Mouse (Mus musculus) C2C12 (cell line): ENCODE results near the gene Tmigd1.

Experiments
- CEBPB ChIP-seq: IDR thresholded peaks from one replicate; pipeline ENCODE4 v1.6.1; 2011; ENCODE audit warnings: low read depth, mild to moderate bottlenecking, control low read depth, moderate library complexity
- CTCF ChIP-seq: IDR thresholded peaks from one replicate; pipeline ENCODE4 v1.5.1; 2011; ENCODE audit not compliant: control insufficient read depth, insufficient read depth, insufficient read length
- FOSL1 ChIP-seq: IDR thresholded peaks from one replicate; pipeline ENCODE4 v1.8.0; 2011; ENCODE audit warnings: mild to moderate bottlenecking, low read length; ENCODE audit not compliant: poor library complexity, insufficient read depth, severe bottlenecking
- MAX ChIP-seq: IDR thresholded peaks from one replicate; pipeline ENCODE4 v1.6.1; 2011; ENCODE audit warnings: mild to moderate bottlenecking, control low read depth
- MYOD1 ChIP-seq: IDR thresholded peaks from one replicate; pipeline ENCODE4 v1.6.1; 2011; ENCODE audit warnings: low read depth; ENCODE audit not compliant: control insufficient read depth, insufficient read length
- MYOG ChIP-seq: IDR thresholded peaks from one replicate; pipeline ENCODE4 v1.6.1; 2011; ENCODE audit not compliant: control insufficient read depth, insufficient read length; ENCODE audit errors: extremely low read depth
- USF1 ChIP-seq: IDR thresholded peaks from one replicate; pipeline ENCODE4 v1.6.1; 2011; ENCODE audit warnings: low read depth, mild to moderate bottlenecking, control low read depth, moderate library complexity

DNA sequence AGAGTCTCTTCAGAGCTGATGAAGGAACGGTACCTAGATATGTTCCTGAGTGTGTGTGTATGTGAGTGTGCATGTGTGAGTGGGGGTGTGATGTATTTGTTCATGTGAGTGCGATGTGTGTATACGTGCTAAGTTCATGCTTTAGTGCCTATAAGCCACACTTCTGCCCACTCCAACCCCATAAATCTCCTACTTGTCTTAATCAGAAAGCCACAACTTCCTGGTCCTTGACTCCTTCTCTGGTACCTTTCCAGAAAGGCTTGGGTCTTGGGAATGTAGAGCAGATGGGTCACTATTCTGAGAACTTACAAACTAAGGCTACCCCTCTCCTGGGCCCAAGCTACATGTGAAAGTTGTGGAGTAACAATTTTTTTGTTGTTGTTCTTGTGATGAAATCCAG, 3.2 kb upstream of the Tmigd1 start:
- TF ChIP-seq CTCF (no peak), MAX (no peak), USF1 (no peak), MYOD1 (no peak), MYOG (no peak), CEBPB (no peak), FOSL1 (no peak)
